Mouse (Mus musculus) kidney, postnatal 0 days (tissue): ENCODE measurements at regions not wholly inside any gene's neighbourhood (a gene's known extent, or its start where the extent isn't known, plus 50 kb on each side); places are given as distances from the start of the nearest gene placed in this dataset.
A peak's percentile ranks its signal among the peaks of the same experiment; 100 is the strongest.

Source experiments
- ATAC-seq: fragments of 200-750 bp; cut with Nextera tagmentation; replicated peaks from 2 replicates; pipeline ENCODE4 v1.8.0; 2017; ENCODE audit warnings: low read depth, moderate number of reproducible peaks, moderate TSS enrichment, moderate library complexity; ENCODE audit not compliant: low FRiP score
- DNase-seq: peaks from one replicate; pipeline ENCODE4 v3.0.0-alpha.2; 2016; ENCODE audit warnings: low spot score
- H3K27ac ChIP-seq: fragments of 300-500 bp; sonication (generic); 2 replicates; pipeline ENCODE4 v1.5.1; 2014; ENCODE audit warnings: mild to moderate bottlenecking
- H3K27me3 ChIP-seq: fragments of 300-500 bp; sonication (generic); 2 replicates; pipeline ENCODE4 v1.6.1; 2014; ENCODE audit warnings: low read length, mixed read lengths; ENCODE audit not compliant: insufficient read depth
- H3K36me3 ChIP-seq: fragments of 300-500 bp; sonication (generic); 2 replicates; pipeline ENCODE4 v1.6.1; 2014; ENCODE audit warnings: low read length, mixed read lengths; ENCODE audit not compliant: insufficient read depth
- H3K4me1 ChIP-seq: fragments of 300-500 bp; sonication (generic); replicated peaks from 2 replicates; pipeline ENCODE4 v1.6.1; 2014; ENCODE audit warnings: antibody characterized with exemption, low read length, mixed read lengths; ENCODE audit not compliant: insufficient read depth
- H3K4me2 ChIP-seq: fragments of 300-500 bp; sonication (generic); 2 replicates; pipeline ENCODE4 v1.6.1; 2014; ENCODE audit warnings: mild to moderate bottlenecking, low read length, moderate library complexity, mixed read lengths
- H3K4me3 ChIP-seq: fragments of 300-500 bp; sonication (generic); replicated peaks from 2 replicates; pipeline ENCODE4 v1.5.1; 2014; ENCODE audit warnings: low read depth, low read length
- H3K9ac ChIP-seq: fragments of 300-500 bp; sonication (generic); 2 replicates; pipeline ENCODE4 v1.6.1; 2014; ENCODE audit warnings: low read depth, low read length
- H3K9me3 ChIP-seq: fragments of 300-500 bp; sonication (generic); replicated peaks from 2 replicates; pipeline ENCODE4 v1.6.1; 2016; ENCODE audit warnings: low read length, inconsistent platforms, mixed read lengths
- CTCF ChIP-seq: IDR thresholded peaks from 2 replicates; pipeline ENCODE4 v1.5.1; 2016; ENCODE audit warnings: antibody characterized with exemption, low read depth, mild to moderate bottlenecking, moderate library complexity
- WGBS: fragments of 180-500 bp; shearing (Covaris S2); extraction: QIAGEN DNeasy Blood & Tissue Kit; methylation state at CpG from one replicate; pipeline ENCODE4 v1.1.7; 2014; 5-methylcytosine and 5-hydroxymethylcytosine counted together

GRCm38 (mm10) chr13:5713195-5713863 is 148.0 kb upstream of the Klf6 start:
- no peak for ATAC-seq
- no peak for TF ChIP-seq CTCF
- WGBS, result 16% methylated on average over 6 of the region's 6 CpGs

GRCm38 (mm10) chr13:5714191-5714591 is 147.1 kb upstream of the Klf6 start:
- 13% methylated on average over 12 of the region's 12 CpGs for WGBS
- Histone ChIP-seq H3K9ac (no peak overlapping the region), H3K4me1 (no peaks in the 10 kb centered on the region), H3K4me3 (peak overlapping the region; percentile 27), H3K27me3 (no peaks in the 10 kb centered on the region), H3K27ac (peak overlapping the region; percentile 68), H3K4me2 (peak overlapping the region; percentile 47), H3K36me3 (no peaks in the 10 kb centered on the region), H3K9me3 (no peaks in the 10 kb centered on the region)
- ATAC-seq (0 out of 2 replicates have a peak, but pooled peaks have one; percentile 46), DNase-seq (peak; percentile 86)
- TF ChIP-seq CTCF, result no peak

More at GRCm38 (mm10) chr13:5713195-5713863, 148.0 kb upstream of the Klf6 start:
- Histone ChIP-seq H3K9ac (no peak overlapping the region), H3K9me3 (no peaks in the 10 kb centered on the region), H3K27ac (no peak overlapping the region), H3K36me3 (no peaks in the 10 kb centered on the region), H3K4me3 (no peak overlapping the region), H3K4me1 (no peaks in the 10 kb centered on the region), H3K27me3 (no peaks in the 10 kb centered on the region), H3K4me2 (no peak overlapping the region)
- DNase-seq, result peak; percentile 66

GRCm38 (mm10) chr13:5714793-5715192 is 146.5 kb upstream of the Klf6 start:
- no peak for TF ChIP-seq CTCF
- ATAC-seq (peak; percentile 65; the same call in 1 of the 2 replicates), DNase-seq (peak; percentile 29)
- Histone ChIP-seq H3K4me1 (no peaks in the 10 kb centered on the region), H3K27ac (no peak overlapping the region; the same call in 1 of the 2 replicates), H3K4me2 (peak overlapping the region; percentile 47; the same call in 1 of the 2 replicates), H3K9ac (no peak overlapping the region), H3K9me3 (no peaks in the 10 kb centered on the region), H3K27me3 (no peaks in the 10 kb centered on the region), H3K4me3 (no peak overlapping the region), H3K36me3 (no peaks in the 10 kb centered on the region)

- DNase-seq (no peak), ATAC-seq (no peak)
- H3K27ac ChIP-seq, result no peak overlapping the region
- H3K9me3 ChIP-seq, result no peaks in the 10 kb centered on the region
- H3K27me3 ChIP-seq, result no peaks in the 10 kb centered on the region
- 89% methylated on average over 3 of the region's 3 CpGs for WGBS
- no peak overlapping the region for H3K4me3 ChIP-seq
- no peak overlapping the region for H3K9ac ChIP-seq
- H3K4me1 ChIP-seq, result no peaks in the 10 kb centered on the region
- H3K36me3 ChIP-seq, result no peaks in the 10 kb centered on the region
- no peak overlapping the region for H3K4me2 ChIP-seq
- TF ChIP-seq CTCF, result no peak
Measured at GRCm38 (mm10) chr13:5716749-5717148, 144.5 kb upstream of the Klf6 start.

GRCm38 (mm10) chr13:5723319-5723718 is 138.0 kb upstream of the Klf6 start:
- Histone ChIP-seq H3K36me3 (no peaks in the 10 kb centered on the region), H3K4me1 (no peaks in the 10 kb centered on the region), H3K4me3 (no peak overlapping the region), H3K27me3 (no peaks in the 10 kb centered on the region), H3K4me2 (no peak overlapping the region), H3K9me3 (no peaks in the 10 kb centered on the region), H3K27ac (no peak overlapping the region), H3K9ac (no peak overlapping the region)
- DNase-seq (no peak), ATAC-seq (no peak)
- WGBS, result 89% methylated on average over 2 of the region's 2 CpGs
- no peak for TF ChIP-seq CTCF

- no peak overlapping the region for H3K9ac ChIP-seq
- no peaks in the 10 kb centered on the region for H3K4me1 ChIP-seq
- H3K36me3 ChIP-seq, result no peaks in the 10 kb centered on the region
- ATAC-seq, result no peak
- no peak overlapping the region for H3K27ac ChIP-seq
- no peak for TF ChIP-seq CTCF
- H3K9me3 ChIP-seq, result no peaks in the 10 kb centered on the region
- H3K4me2 ChIP-seq, result no peak overlapping the region
- peak; percentile 12 for DNase-seq
- no peak overlapping the region for H3K4me3 ChIP-seq
- no peaks in the 10 kb centered on the region for H3K27me3 ChIP-seq
- WGBS, result 91% methylated on average over 1 of the region's 1 CpGs
Measured at GRCm38 (mm10) chr13:5724364-5724763, 136.9 kb upstream of the Klf6 start.

- Histone ChIP-seq H3K4me3 (no peak overlapping the region), H3K9me3 (no peaks in the 10 kb centered on the region), H3K4me2 (no peak overlapping the region), H3K27me3 (no peaks in the 10 kb centered on the region), H3K27ac (no peak overlapping the region), H3K4me1 (no peaks in the 10 kb centered on the region), H3K36me3 (no peaks in the 10 kb centered on the region), H3K9ac (no peak overlapping the region)
- no peak for TF ChIP-seq CTCF
- DNase-seq, result no peak
- WGBS, result 82% methylated on average over 4 of the region's 4 CpGs
- no peak for ATAC-seq
Measured at GRCm38 (mm10) chr13:5725984-5726383, 135.3 kb upstream of the Klf6 start.
